Mouse (Mus musculus) stomach, embryonic 14.5 days (tissue): ENCODE results near the gene Arid5b. TPM values are rescaled to one million over a fixed set of nuclear protein-coding genes. Genes with fewer than 3 reads are reported as not detected.

Experiments
- ATAC-seq: fragments of 200-750 bp; cut with Nextera tagmentation; 2 replicates; pipeline ENCODE4 v1.8.0; 2017; ENCODE audit warnings: low read depth, moderate TSS enrichment; ENCODE audit not compliant: insufficient number of reproducible peaks, insufficient read depth, low FRiP score
- H3K27ac ChIP-seq: fragments of 300-500 bp; sonication (generic); 2 replicates; pipeline ENCODE4 v1.5.1; 2014; ENCODE audit warnings: mild to moderate bottlenecking, low read length, moderate library complexity, mixed read lengths
- H3K27me3 ChIP-seq: fragments of 300-500 bp; sonication (generic); 2 replicates; pipeline ENCODE4 v1.6.1; 2014; ENCODE audit warnings: low read length, control low read depth, mixed read lengths; ENCODE audit not compliant: control insufficient read depth, insufficient read depth
- H3K36me3 ChIP-seq: fragments of 300-500 bp; sonication (generic); 2 replicates; pipeline ENCODE4 v1.6.1; 2014; ENCODE audit warnings: mild to moderate bottlenecking, control low read depth, low read length, moderate library complexity, mixed read lengths; ENCODE audit not compliant: control insufficient read depth, insufficient read depth
- H3K4me1 ChIP-seq: fragments of 300-500 bp; sonication (generic); 2 replicates; pipeline ENCODE4 v1.6.1; 2014; ENCODE audit warnings: low read length, control low read depth, mixed read lengths; ENCODE audit not compliant: control insufficient read depth, insufficient read depth
- H3K4me2 ChIP-seq: fragments of 300-500 bp; sonication (generic); replicated peaks from 2 replicates; pipeline ENCODE4 v1.6.1; 2014; ENCODE audit warnings: low read depth, low read length, control low read depth
- H3K4me3 ChIP-seq: fragments of 300-500 bp; sonication (generic); 2 replicates; pipeline ENCODE4 v1.5.1; 2014; ENCODE audit warnings: low read depth, low read length, control low read depth
- H3K9ac ChIP-seq: fragments of 300-500 bp; sonication (generic); replicated peaks from 2 replicates; pipeline ENCODE4 v1.6.1; 2014; ENCODE audit warnings: low read depth, mild to moderate bottlenecking, control low read depth, low read length, moderate library complexity, mixed read lengths
- H3K9me3 ChIP-seq: fragments of 300-500 bp; sonication (generic); 2 replicates; pipeline ENCODE4 v1.6.1; 2016; ENCODE audit warnings: low read depth, low read length, control low read depth; ENCODE audit not compliant: control insufficient read depth
- whole genome bisulfite sequencing: fragments of 180-500 bp; shearing (Covaris S2); extraction: QIAGEN DNeasy Blood & Tissue Kit; methylation state at CpG from one replicate; pipeline ENCODE4 v1.1.7; 2014; 5-methylcytosine and 5-hydroxymethylcytosine counted together
- polyA plus RNA-seq: library from polyadenylated mRNA; unstranded; fragments of >200 nt; fragmentation: Nextera tagmentation; extraction: Ambion mirVana; gene quantifications from 2 replicates; pipeline ENCODE4 v1.2.1, GENCODE M21; 2014

Gene Arid5b
- polyA plus RNA-seq, 1 experiment from 2014 or later = 40.8 TPM

DNA sequence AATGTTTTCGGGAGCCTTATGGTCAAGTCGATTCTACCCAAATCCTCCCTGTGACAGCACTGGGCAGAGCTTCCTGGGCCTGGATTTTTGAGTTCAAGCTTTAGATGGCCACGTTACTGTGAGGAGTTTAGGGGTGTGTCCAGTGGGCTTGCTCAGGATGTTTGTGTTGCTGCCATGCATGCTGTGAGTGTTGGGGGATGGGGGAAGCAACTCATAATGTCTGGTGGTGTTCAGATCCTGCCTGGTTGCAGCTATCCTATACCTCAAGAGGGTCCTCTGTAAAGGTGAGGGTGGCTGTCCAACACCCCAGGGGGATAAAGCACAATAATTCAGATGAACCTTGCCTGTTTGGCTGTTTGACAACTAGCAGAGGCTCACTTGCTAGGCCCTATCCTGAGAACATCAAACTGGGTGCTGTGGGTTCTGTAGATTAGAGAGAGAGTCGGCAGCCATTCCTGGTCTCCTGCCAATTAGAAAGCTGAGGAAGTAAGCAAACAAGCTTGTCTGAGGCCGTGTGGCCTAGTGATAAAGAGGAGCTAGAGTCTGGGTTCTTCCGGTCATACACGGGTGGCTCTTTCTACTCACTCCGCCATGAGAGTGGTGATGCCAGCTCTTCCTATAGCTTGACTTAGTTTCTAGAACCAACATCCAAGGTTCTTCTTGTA, 229.8 kb downstream of the Arid5b start:
- 80% methylated on average over 8 of the region's 8 CpGs for WGBS
- Histone ChIP-seq H3K4me1 (no peaks in the 10 kb centered on the region), H3K36me3 (no peaks in the 10 kb centered on the region), H3K9me3 (no peaks in the 10 kb centered on the region), H3K9ac (no peak overlapping the region), H3K27ac (no peak overlapping the region), H3K4me3 (no peak overlapping the region), H3K27me3 (no peaks in the 10 kb centered on the region), H3K4me2 (no peak overlapping the region)
- ATAC-seq = no peak

DNA sequence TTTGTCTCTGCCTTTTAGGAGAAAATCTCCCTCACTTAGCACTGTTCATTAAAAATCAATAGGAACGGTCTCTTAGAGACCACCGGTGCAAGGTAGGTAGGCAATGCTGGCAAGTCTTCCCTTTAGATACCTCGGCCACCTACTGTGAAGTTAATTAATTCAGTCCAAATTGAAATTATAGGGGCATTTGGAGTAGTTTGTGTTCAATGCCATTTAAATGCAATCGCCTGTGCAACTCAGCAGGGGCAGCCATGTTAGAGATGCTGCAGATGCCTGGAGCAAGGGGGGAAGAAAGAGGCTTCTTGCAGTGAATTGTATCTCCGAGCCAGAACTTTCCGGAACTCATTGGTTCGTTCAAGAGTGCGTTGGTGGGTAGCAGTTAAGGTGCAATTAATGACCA, 233.7 kb downstream of the Arid5b start:
- Histone ChIP-seq H3K36me3 (no peaks in the 10 kb centered on the region), H3K9ac (no peak overlapping the region), H3K27me3 (no peaks in the 10 kb centered on the region), H3K4me2 (no peak overlapping the region), H3K4me1 (no peaks in the 10 kb centered on the region), H3K27ac (no peak overlapping the region), H3K4me3 (no peak overlapping the region), H3K9me3 (no peaks in the 10 kb centered on the region)
- WGBS = 93% methylated on average over 8 of the region's 8 CpGs
- ATAC-seq = no peak

GRCm38 (mm10) chr10:68043973-68044372, 234.6 kb downstream of the Arid5b start:
- Histone ChIP-seq H3K9me3 (no peaks in the 10 kb centered on the region), H3K27ac (no peak overlapping the region), H3K27me3 (no peaks in the 10 kb centered on the region), H3K4me2 (no peak overlapping the region), H3K9ac (no peak overlapping the region), H3K4me1 (no peaks in the 10 kb centered on the region), H3K36me3 (no peaks in the 10 kb centered on the region), H3K4me3 (no peak overlapping the region)
- WGBS = 44% methylated on average over 6 of the region's 6 CpGs
- no peak for ATAC-seq
